Mouse (Mus musculus) forebrain, embryonic 10.5 days (tissue): ENCODE measurements around the gene Zc3hav1l. TPM values are rescaled to one million over a fixed set of nuclear protein-coding genes. Genes with fewer than 3 reads are reported as not detected.

Source experiments
- DNase-seq: peaks from one replicate; pipeline ENCODE4 v3.0.0-alpha.2; 2017; ENCODE audit warnings: low spot score; ENCODE audit errors: extremely low spot score
- H3K27ac ChIP-seq: fragments of 300-500 bp; sonication (generic); 2 replicates; pipeline ENCODE4 v1.5.1; 2016; ENCODE audit warnings: mild to moderate bottlenecking
- H3K27me3 ChIP-seq: fragments of 300-500 bp; sonication (generic); 2 replicates; pipeline ENCODE4 v1.6.1; 2016; ENCODE audit warnings: mild to moderate bottlenecking; ENCODE audit not compliant: poor library complexity, severe bottlenecking
- H3K36me3 ChIP-seq: fragments of 300-500 bp; sonication (generic); replicated peaks from 2 replicates; pipeline ENCODE4 v1.6.1; 2016; ENCODE audit warnings: mild to moderate bottlenecking, moderate library complexity
- H3K4me1 ChIP-seq: fragments of 300-500 bp; sonication (generic); 2 replicates; pipeline ENCODE4 v1.6.1; 2016
- H3K4me3 ChIP-seq: fragments of 300-500 bp; sonication (generic); 2 replicates; pipeline ENCODE4 v1.5.1; 2016; ENCODE audit warnings: mild to moderate bottlenecking, moderate library complexity
- H3K9me3 ChIP-seq: fragments of 300-500 bp; sonication (generic); 2 replicates; pipeline ENCODE4 v1.6.1; 2016; ENCODE audit warnings: mild to moderate bottlenecking, moderate library complexity
- WGBS: fragments of 180-500 bp; shearing (Covaris S2); methylation state at CpG from one replicate; pipeline ENCODE4 v1.1.7; 2016; 5-methylcytosine and 5-hydroxymethylcytosine counted together
- polyA plus RNA-seq: library from polyadenylated mRNA; unstranded; fragments of >200 nt; fragmentation: Nextera tagmentation; extraction: Ambion mirVana; gene quantifications from 2 replicates; pipeline ENCODE4 v1.2.1, GENCODE M21; 2016

The Zc3hav1l gene
- polyA plus RNA-seq, result 14.0 and 14.3 TPM in 2 replicates

- peak; percentile 79 for DNase-seq
- WGBS, result under 1% methylated on average over 59 of the region's 70 CpGs
Observed at GRCm38 (mm10) chr6:38298761-38299401, at the start of gene Zc3hav1l. Zc3hav1l (minus strand) TSS chr6:38299259.

GRCm38 (mm10) chr6:38347875-38348274 is 48.8 kb upstream of the Zc3hav1l start:
- no peak for DNase-seq
- WGBS, result 85% methylated on average over 5 of the region's 5 CpGs

More at GRCm38 (mm10) chr6:38298761-38299401, at the start of gene Zc3hav1l:
- Histone ChIP-seq H3K27ac (peak within 1 kb of the TSS; percentile 98), H3K27me3 (peaks cover 45% of the 10 kb centered on the region), H3K9me3 (peaks cover 3% of the 10 kb centered on the region; the same call in 1 of the 2 replicates), H3K36me3 (peaks cover 37% of the 10 kb centered on the region), H3K4me1 (peaks cover 25% of the 10 kb centered on the region), H3K4me3 (peak within 1 kb of the TSS; percentile 77)

GRCm38 (mm10) chr6:38345796-38346195 is 46.7 kb upstream of the Zc3hav1l start:
- DNase-seq, result no peak
- H3K4me3 ChIP-seq, result no peak overlapping the region
- no peaks in the 10 kb centered on the region for H3K4me1 ChIP-seq
- no peaks in the 10 kb centered on the region for H3K9me3 ChIP-seq
- WGBS, result 55% methylated on average over 7 of the region's 7 CpGs
- H3K27me3 ChIP-seq, result peaks cover 20% of the 10 kb centered on the region
- H3K27ac ChIP-seq, result no peak overlapping the region
- no peaks in the 10 kb centered on the region for H3K36me3 ChIP-seq

More at GRCm38 (mm10) chr6:38347875-38348274, 48.8 kb upstream of the Zc3hav1l start:
- Histone ChIP-seq H3K27ac (no peak overlapping the region), H3K36me3 (no peaks in the 10 kb centered on the region), H3K9me3 (no peaks in the 10 kb centered on the region), H3K27me3 (peaks cover 40% of the 10 kb centered on the region), H3K4me3 (no peak overlapping the region), H3K4me1 (no peaks in the 10 kb centered on the region)

GRCm38 (mm10) chr6:38344006-38344670 is 45.1 kb upstream of the Zc3hav1l start:
- no peak overlapping the region for H3K27ac ChIP-seq
- no peaks in the 10 kb centered on the region for H3K36me3 ChIP-seq
- no peaks in the 10 kb centered on the region for H3K9me3 ChIP-seq
- no peaks in the 10 kb centered on the region for H3K4me1 ChIP-seq
- H3K27me3 ChIP-seq, result peaks cover 4% of the 10 kb centered on the region; the same call in 1 of the 2 replicates
- no peak overlapping the region for H3K4me3 ChIP-seq
- no peak for DNase-seq
- whole genome bisulfite sequencing, result 83% methylated on average over 7 of the region's 7 CpGs

GRCm38 (mm10) chr6:38343581-38343980 is 44.5 kb upstream of the Zc3hav1l start:
- peaks cover 4% of the 10 kb centered on the region; the same call in 1 of the 2 replicates for H3K27me3 ChIP-seq
- H3K9me3 ChIP-seq, result no peaks in the 10 kb centered on the region
- no peak overlapping the region for H3K4me3 ChIP-seq
- H3K4me1 ChIP-seq, result no peaks in the 10 kb centered on the region
- DNase-seq, result no peak
- WGBS, result 48% methylated on average over 3 of the region's 3 CpGs
- H3K27ac ChIP-seq, result no peak overlapping the region
- H3K36me3 ChIP-seq, result no peaks in the 10 kb centered on the region

GRCm38 (mm10) chr6:38342666-38342992 is 43.6 kb upstream of the Zc3hav1l start:
- 78% methylated on average over 8 of the region's 8 CpGs for WGBS
- no peak for DNase-seq

GRCm38 (mm10) chr6:38341751-38342665 is 42.9 kb upstream of the Zc3hav1l start:
- no peak overlapping the region for H3K27ac ChIP-seq
- DNase-seq, result no peak
- no peak overlapping the region; the same call in 1 of the 2 replicates for H3K4me3 ChIP-seq

More at GRCm38 (mm10) chr6:38342666-38342992, 43.6 kb upstream of the Zc3hav1l start:
- no peaks in the 10 kb centered on the region for H3K36me3 ChIP-seq
- H3K4me1 ChIP-seq, result no peaks in the 10 kb centered on the region
- H3K27me3 ChIP-seq, result peaks cover 3% of the 10 kb centered on the region; the same call in 1 of the 2 replicates
- no peaks in the 10 kb centered on the region for H3K9me3 ChIP-seq
- no peak overlapping the region; the same call in 1 of the 2 replicates for H3K4me3 ChIP-seq
- H3K27ac ChIP-seq, result no peak overlapping the region

GRCm38 (mm10) chr6:38339078-38339477 is 40.0 kb upstream of the Zc3hav1l start:
- H3K27ac ChIP-seq, result no peak overlapping the region
- DNase-seq, result no peak
- H3K4me1 ChIP-seq, result no peaks in the 10 kb centered on the region
- WGBS, result 83% methylated on average over 2 of the region's 2 CpGs
- no peak overlapping the region for H3K4me3 ChIP-seq
- no peaks in the 10 kb centered on the region for H3K27me3 ChIP-seq
- no peaks in the 10 kb centered on the region for H3K9me3 ChIP-seq
- H3K36me3 ChIP-seq, result no peaks in the 10 kb centered on the region

More at GRCm38 (mm10) chr6:38341751-38342665, 42.9 kb upstream of the Zc3hav1l start:
- H3K9me3 ChIP-seq, result no peaks in the 10 kb centered on the region
- H3K4me1 ChIP-seq, result no peaks in the 10 kb centered on the region
- no peaks in the 10 kb centered on the region for H3K27me3 ChIP-seq
- no peaks in the 10 kb centered on the region for H3K36me3 ChIP-seq
- 75% methylated on average over 11 of the region's 11 CpGs for WGBS

- Histone ChIP-seq H3K4me3 (no peak overlapping the region), H3K9me3 (no peaks in the 10 kb centered on the region), H3K36me3 (no peaks in the 10 kb centered on the region), H3K27ac (no peak overlapping the region), H3K27me3 (no peaks in the 10 kb centered on the region), H3K4me1 (0 out of 2 replicates have a peak, but pooled peaks cover 4% of the 10 kb centered on the region)
- DNase-seq, result no peak
- WGBS, result 85% methylated on average over 6 of the region's 6 CpGs
Observed at GRCm38 (mm10) chr6:38337951-38338350, 38.9 kb upstream of the Zc3hav1l start.

- Histone ChIP-seq H3K4me1 (0 out of 2 replicates have a peak, but pooled peaks cover 4% of the 10 kb centered on the region), H3K9me3 (no peaks in the 10 kb centered on the region), H3K36me3 (no peaks in the 10 kb centered on the region), H3K27ac (no peak overlapping the region), H3K27me3 (no peaks in the 10 kb centered on the region), H3K4me3 (no peak overlapping the region)
- no peak for DNase-seq
- 88% methylated on average over 4 of the region's 4 CpGs for WGBS
Observed at GRCm38 (mm10) chr6:38337166-38337705, 38.2 kb upstream of the Zc3hav1l start.

GRCm38 (mm10) chr6:38335264-38335663 is 36.2 kb upstream of the Zc3hav1l start:
- WGBS, result 92% methylated on average over 6 of the region's 6 CpGs
- Histone ChIP-seq H3K36me3 (no peaks in the 10 kb centered on the region), H3K4me3 (no peak overlapping the region), H3K4me1 (0 out of 2 replicates have a peak, but pooled peaks cover 4% of the 10 kb centered on the region), H3K27ac (no peak overlapping the region), H3K27me3 (no peaks in the 10 kb centered on the region), H3K9me3 (no peaks in the 10 kb centered on the region)
- DNase-seq, result no peak

GRCm38 (mm10) chr6:38326596-38326995 is 27.5 kb upstream of the Zc3hav1l start:
- H3K4me3 ChIP-seq, result no peak overlapping the region
- no peak overlapping the region for H3K27ac ChIP-seq
- peak; percentile 62 for DNase-seq
- no peaks in the 10 kb centered on the region for H3K36me3 ChIP-seq
- H3K9me3 ChIP-seq, result no peaks in the 10 kb centered on the region
- no peaks in the 10 kb centered on the region for H3K4me1 ChIP-seq
- WGBS, result 27% methylated on average over 4 of the region's 4 CpGs
- H3K27me3 ChIP-seq, result no peaks in the 10 kb centered on the region
